8 mouse cellular contexts compared by ENCODE assay signal in the genomic region with DNA sequence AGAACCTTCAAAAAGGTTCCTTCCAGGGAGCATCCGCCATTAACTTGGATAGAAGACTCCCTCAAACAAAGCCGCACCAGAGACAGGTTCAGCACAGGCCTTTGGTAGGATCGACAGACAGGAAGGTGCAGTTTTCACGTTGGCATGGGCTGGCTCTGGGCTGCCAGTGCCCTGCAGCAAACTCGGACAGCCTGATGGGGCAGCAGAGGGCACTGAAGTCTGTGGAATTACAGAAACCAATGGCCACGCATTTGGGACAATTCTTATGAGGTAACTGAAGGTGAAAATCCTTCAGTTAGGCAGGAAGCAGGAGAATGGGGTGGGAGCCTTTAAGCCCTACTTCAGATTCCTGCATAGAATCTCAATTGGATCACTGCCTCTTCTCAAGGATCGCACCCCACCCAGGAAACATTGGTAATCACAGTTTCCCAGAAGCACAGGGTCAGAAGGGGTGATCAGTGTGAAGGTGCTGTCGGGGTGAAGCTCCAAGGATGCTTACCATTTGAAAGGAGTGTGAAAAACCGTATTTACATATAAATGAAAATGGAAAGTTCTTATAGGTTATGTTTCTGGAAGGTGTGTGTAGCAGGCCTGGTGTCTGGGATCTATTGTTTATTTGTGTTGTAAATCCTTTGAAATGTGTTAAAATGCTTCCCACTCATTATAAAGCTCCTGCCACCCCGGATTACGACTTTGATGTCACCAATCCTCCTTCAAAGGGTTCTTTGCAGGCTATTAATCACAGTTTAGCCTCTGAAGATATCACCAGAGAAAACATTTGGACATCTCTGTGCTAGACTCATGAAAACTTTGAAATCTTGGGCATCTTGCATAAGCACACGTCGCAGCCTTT.
DNase-seq lines count a peak whose midpoint lies in the region; ATAC-seq lines count a peak whose summit lies in the region.

No protein-coding gene starts in this region.

- no peak for ATAC-seq in activated CD4-positive, CD25-positive, alpha-beta regulatory T cell, adult 4 months

- peak; percentile 53 to 81 for DNase-seq in adrenal gland, adult (ENCODE audit: inconsistent age in 2 of 2, low spot score in 1 of 2)
- DNase-seq in adrenal gland, postnatal 4 days (ENCODE audit: low spot score in 2 of 2): no peak
- DNase-seq in left cerebral cortex, postnatal 4 days: peak; percentile 60
- DNase-seq in left cerebral cortex, adult 8-10 months (ENCODE audit: low spot score in 2 of 2): no peak
- DNase-seq in cerebellum, postnatal 14 days: peak; percentile 66 to 71
- DNase-seq in lung, postnatal 14 days: peak; percentile 37
- no peak for DNase-seq in frontal cortex, adult 2 months (ENCODE audit: extremely low spot score in 1 of 2, low spot score in 1 of 2)

- intact Hi-C loops in left cerebral cortex, postnatal 4 days (cut with DNase I): no loop called here

Comparison
In these comparisons a context has a peak if more than half of its experiments do, and no peak if none do; other contexts are left out.
1. DNase-seq: peak in adrenal gland, adult (2 of 2), left cerebral cortex, postnatal 4 days (single experiment), cerebellum, postnatal 14 days (2 of 2) and lung, postnatal 14 days (single experiment); none in adrenal gland, postnatal 4 days (0 of 2), left cerebral cortex, adult 8-10 months (0 of 2) and frontal cortex, adult 2 months (0 of 2).